In genomic region chr10:128296370-128297090, GRCm38 (mm10) we compare ENCODE assay signal across 1 mouse cellular context.
TF ChIP-seq lines count a peak whose summit lies in the region.

No protein-coding gene starts in this region.

TF ChIP-seq in CH12.LX, 34 proteins besides CTCF, POLR2A, EP300 and RAD21:
- no peak for TF ChIP-seq MYC (IDR thresholded peaks at IDR 0.05; ENCODE audit: low read depth, low read length)
- TF ChIP-seq PAX5 (IDR thresholded peaks at IDR 0.05; ENCODE audit: low read length): no peak
- TF ChIP-seq TCF12 (IDR thresholded peaks at IDR 0.05; ENCODE audit: low read depth, low read length): no peak
- TF ChIP-seq CHD2 (IDR thresholded peaks at IDR 0.05; ENCODE audit: low read length): no peak
- TF ChIP-seq USF1 (IDR thresholded peaks at IDR 0.05; ENCODE audit: low read depth, low read length): no peak
- no peak for TF ChIP-seq ZC3H11A (IDR thresholded peaks at IDR 0.05; ENCODE audit: low read depth, low read length)
- no peak for TF ChIP-seq MAFK (IDR thresholded peaks at IDR 0.05; ENCODE audit: insufficient replicate concordance, low read length)
- no peak for TF ChIP-seq ELF1 (IDR thresholded peaks at IDR 0.05; ENCODE audit: low read depth, low read length)
- TF ChIP-seq IRF4 (IDR thresholded peaks at IDR 0.05; ENCODE audit: low read depth, low read length): no peak
- TF ChIP-seq ETS1 (conservative IDR thresholded peaks at IDR 0.05; ENCODE audit: low read depth, low read length): no peak
- TF ChIP-seq ZKSCAN1 (IDR thresholded peaks at IDR 0.05; ENCODE audit: borderline replicate concordance, low read depth, low read length): no peak
- no peak for TF ChIP-seq JUN (IDR thresholded peaks at IDR 0.05; ENCODE audit: insufficient read depth, low read depth, low read length)
- no peak for TF ChIP-seq UBTF (IDR thresholded peaks at IDR 0.05; ENCODE audit: low read depth, low read length)
- no peak for TF ChIP-seq CHD1 (IDR thresholded peaks at IDR 0.05; ENCODE audit: low read depth, low read length)
- TF ChIP-seq JUND (conservative IDR thresholded peaks at IDR 0.05; ENCODE audit: low read depth, low read length): no peak
- no peak for TF ChIP-seq BHLHE40 (IDR thresholded peaks at IDR 0.05; ENCODE audit: low read depth, low read length)
- no peak for TF ChIP-seq E2F4 (IDR thresholded peaks at IDR 0.05; ENCODE audit: insufficient replicate concordance, low read depth, low read length)
- TF ChIP-seq RCOR1 (conservative IDR thresholded peaks at IDR 0.05; ENCODE audit: low read depth, low read length): no peak
- TF ChIP-seq NELFE (IDR thresholded peaks at IDR 0.05; ENCODE audit: low read depth, low read length): no peak
TF ChIP-seq in CH12.LX: peak in this region for 0.
